Mouse (Mus musculus) kidney, adult 9 months (tissue): Measurements from ENCODE around the gene Tac4.

Experiments used
- DNase-seq: peaks from one replicate; pipeline ENCODE4 v3.0.0; 2022

The Tac4 gene

DNA sequence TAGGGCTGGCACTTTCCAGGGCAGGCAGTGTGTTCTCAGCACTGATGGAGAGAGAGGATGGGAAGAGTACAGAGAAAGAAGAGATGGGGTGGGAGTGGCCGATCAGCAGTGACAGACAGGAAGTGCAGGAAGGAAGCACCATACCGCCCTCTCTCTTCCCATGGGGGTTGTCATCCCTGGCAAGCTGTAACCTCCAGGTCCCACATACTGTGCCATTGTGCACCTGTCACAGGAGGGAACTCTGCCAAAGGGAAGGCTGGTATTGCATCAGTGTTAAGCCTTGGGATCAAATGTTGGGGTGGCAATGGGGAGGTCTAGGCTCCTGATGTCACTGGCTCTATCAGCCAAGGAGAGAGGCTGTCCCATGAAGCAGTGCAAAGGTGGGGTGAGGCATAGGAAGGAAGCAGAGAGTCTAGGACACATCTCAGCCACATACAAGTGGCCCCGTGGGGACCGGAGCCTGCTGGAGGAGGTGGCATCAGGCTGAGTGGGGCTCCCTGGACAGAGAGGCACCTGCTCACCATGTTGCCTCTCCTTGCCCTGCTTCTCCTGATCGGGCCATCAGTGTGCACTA, at the start of gene Tac4:
TSS of gene Tac4 (plus strand) at position 352 of the 574 bp plus-strand sequence.
- DNase-seq = no peak

DNA sequence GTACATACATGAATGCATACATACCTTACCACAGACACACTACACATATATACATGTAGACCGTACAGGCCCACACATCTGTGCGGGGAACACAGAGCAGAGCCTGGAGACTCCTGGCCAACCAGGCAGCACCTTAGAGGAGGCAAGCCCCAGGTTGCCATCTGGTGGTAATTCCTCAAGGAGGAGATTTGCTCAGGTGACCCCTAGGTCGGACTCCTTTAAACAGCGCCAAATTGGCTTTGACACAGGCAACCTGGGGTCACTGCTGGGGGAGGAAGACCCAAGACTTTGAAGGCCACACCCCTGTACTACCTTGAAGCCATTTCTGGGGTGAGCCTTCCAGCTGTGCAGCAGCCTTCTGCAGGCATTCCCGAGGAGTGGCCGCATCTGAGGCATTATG, 47.7 kb upstream of the Tac4 start:
- peak; percentile 15 for DNase-seq

DNA sequence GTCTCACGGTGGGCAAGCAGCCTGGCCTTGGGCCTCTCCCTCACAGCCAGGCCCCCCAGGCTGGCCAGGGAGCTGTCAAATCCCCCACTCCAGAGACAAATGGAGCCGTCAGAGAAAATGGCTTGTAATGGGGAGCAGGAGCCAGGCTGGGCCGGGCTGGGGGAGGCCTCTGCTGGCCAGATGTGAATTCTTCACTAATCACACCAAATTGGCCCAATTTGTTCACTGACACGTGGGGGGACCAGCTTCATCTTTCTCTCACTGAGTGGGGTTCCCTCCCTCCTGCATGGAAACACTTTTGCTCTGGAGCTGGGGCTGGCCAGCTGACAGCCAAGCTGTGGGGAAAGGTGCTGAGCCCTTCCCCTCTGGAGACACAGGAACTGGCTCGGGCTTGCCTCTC, 47.0 kb upstream of the Tac4 start:
- DNase-seq = no peak

DNA sequence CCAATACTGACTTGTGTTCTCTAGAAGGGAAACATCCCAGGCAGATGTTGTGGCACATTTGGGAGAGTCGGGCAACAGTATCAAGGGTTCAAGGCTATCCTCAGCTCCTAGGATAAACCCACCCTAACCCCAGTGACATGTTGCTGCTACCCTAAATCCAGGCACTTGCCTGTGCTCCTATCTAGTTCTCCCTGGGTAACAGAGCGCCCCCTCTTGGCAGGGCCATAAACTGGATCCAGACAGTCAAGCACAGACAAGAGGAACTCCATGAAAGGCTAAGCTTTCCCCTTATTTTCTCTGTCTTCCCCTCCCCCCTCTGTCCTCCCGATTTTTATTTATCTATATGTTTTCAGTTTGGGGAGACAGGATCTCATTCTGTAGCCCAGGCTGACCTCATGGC, 45.1 kb upstream of the Tac4 start:
- no peak for DNase-seq

DNA sequence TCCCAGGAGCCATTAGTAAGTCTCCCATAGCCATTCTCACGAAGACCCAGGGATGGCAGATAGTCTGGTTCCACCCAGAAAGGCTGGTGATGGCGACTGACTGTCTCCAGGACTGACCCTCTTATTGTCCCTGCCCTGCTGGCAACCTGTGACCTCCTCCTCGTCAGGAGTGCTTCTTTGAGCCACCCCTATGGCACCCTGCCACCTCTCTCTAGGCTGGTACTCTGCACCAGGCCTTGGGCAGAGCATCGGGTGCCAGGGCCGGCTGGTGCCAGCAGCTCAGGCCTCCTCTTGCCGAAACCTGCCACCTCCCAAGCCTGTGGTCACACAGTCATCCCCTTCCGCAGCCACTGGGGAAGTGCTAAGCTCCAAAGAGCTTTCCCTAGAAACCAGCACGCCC, 42.2 kb upstream of the Tac4 start:
- no peak for DNase-seq

DNA sequence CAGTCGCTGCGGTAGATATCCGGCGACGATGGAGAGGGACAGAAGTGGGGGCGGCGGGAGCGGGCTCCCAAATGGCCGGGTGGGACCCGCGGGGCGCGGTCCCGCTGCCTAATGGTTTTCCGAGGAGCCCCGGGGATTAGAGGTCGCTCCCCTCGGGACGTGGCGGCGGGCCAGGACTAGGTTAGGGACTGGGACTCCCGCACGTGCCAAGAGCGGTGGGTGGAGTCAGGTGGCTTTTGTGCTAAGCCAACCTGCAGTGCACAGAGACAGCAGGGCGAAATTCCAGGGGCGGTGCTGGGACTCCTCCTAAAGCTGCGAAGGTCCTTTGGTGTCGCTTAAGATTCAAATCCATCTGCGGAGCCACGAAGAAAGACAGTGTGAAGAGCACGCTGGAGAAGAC, 37.9 kb upstream of the Tac4 start:
- DNase-seq = peak; percentile 33

DNA sequence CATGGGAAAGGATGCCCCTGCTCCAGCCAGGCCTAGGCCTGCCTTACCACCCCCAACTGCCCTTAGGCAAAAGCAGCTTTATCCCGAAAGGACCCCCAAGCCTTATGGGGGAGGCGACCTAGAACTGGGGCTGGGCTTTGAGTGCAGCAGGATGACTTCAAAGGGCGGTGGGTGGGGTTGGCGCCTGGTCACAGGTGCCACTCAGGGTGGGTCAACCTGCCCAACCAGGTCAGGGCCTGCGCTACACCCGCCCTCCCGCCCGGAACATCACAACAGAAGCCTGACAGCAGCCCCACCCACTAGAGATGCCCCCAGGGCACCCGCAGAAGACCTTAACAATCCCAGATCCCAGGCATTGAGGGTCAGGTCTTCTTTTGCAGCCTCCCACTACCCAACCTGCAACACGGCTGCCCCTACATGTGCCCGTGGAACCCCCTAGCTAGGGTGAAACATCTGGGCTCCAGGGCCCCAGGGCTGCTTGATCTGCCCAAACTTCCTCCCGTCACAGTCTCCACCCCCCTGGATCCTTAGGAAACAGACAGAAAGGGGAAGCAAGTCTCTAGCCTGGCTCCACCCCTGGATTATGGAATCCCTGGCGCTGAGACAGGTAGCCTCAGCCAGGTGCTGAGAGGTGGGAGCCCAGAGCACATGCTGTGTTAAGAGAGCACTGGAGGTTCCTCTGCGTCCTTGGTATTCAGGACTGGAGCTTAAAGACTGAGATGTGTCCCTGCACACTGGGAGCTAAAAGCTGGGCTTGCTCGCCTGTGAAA, 37.0 kb upstream of the Tac4 start:
- DNase-seq = no peak

DNA sequence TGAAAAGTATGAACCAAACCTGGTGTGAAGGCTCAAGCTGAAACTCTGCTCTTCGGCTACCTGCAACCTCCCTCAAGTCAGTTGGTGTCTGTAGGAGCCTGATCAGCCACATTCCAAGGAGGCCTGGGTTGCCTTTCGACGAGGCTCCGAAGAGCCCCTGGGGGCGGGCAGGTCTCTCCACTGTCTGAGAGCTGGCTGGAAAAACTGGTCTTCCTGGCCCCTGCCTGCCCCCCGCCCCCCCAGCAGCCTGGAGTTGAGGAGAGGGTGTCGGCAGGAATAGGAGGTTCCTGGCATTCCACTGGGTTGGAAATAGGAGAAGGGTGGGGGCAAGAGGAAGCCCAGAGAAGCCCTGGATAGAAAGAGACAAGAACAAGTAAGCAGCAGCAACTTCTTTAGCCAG, 35.9 kb upstream of the Tac4 start:
- DNase-seq = no peak

DNA sequence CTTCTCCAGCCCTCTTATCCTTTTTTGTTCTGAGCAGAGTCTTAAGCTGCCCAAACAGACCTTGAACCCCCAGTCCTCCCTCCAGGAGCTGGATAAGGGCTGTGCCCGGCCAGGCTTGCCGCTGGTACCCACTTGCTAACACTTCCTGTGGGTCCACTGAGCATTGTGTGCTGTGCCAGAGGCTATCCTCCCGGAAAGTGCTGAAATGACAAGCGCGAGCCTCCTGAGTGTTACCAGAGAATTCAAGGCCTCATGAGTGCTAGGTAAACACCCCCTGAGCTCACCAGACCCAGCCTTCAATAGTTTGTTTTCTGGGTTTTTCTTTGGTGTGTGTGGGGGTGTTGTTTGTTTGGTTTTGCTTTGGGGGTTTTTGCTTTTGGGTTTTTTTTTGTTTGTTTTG, 33.9 kb upstream of the Tac4 start:
- no peak for DNase-seq

DNA sequence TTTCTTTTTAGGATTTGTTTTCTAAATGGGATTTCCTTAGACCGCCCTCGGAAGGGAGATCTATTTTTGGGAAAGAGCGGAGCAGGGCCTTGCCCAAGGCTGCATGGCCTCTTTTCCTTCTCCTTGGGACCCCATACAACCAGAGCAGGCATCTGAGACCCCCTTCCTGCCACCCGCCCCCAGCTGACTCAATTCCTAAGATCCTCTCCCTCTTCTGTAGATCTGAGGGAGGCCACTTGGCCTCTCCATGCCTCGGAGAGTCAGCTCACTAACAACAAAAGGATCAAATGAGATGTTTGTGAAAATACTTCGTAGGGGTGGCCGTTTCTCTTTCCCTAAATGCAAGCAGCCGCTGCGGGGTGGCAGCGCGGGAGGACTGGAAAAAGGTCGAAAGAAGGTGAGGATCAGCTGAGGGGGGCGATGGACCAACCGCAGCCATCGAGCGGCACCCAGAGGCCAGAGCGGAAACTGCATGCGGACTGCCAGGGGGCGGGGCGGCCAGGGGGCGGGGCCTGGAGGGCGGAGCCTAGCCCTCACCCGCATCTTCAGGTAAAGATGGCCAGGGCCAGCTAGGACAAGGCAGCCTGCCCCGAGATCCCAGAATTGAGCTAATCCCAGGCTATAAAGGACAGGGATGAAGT, 29.5 kb upstream of the Tac4 start:
- peak; percentile 59 for DNase-seq

DNA sequence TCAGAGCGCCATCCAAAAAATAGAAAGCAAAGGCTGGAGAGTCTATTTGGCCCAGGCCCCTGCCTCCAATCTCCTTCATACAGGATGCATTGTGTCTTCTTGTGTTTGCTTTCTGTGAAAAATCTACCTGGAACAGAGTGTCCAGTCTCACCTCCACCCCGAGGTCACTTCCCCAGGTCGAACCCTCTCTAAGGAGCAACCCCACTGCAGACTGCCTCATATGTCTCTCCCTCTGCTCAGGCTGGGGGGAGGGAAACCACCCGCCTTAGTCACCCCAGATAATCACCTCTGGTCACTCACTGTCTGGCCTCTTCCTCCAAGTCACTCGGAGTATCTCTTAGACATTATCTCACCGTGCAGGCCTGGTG, 29.0 kb upstream of the Tac4 start:
- no peak for DNase-seq

DNA sequence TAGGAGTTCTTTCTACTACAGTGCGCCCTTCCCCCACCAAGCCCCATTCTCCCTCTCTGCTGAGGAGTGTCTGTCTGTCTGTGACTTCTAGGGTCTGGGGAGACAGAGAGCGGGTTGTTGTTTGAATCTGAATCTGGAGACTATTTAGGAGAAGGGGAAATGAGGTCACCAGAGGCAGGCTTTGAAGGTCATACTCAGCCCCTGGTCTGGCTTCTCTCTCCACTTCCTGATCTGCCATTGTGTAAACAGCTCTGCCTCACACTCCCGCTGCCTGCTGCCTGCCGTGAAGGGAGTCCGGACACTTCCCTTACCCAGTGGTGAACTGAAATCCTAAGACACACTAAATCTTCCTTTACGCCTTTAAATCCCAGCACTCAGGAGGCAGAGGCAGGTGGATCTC, 22.9 kb upstream of the Tac4 start:
- DNase-seq = no peak

DNA sequence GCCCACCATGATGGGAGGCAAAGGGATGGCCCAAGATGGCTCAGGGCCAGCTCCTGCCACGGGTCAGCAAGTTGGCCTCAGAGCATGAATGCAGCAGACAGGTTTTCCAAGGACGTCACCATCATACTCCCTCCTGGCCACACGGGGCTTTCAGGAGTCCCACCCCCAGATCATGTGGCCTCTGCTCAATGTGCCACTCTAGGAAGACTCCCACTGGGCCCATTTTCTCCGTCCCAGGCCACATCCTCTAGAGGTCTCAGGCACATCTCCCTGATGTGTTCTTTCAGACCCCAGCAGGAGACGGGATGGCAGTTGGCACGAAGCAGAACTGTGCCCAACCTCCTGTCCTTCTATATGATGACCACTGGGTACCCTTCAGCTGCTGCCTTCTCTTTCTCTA, 18.7 kb upstream of the Tac4 start:
- no peak for DNase-seq

DNA sequence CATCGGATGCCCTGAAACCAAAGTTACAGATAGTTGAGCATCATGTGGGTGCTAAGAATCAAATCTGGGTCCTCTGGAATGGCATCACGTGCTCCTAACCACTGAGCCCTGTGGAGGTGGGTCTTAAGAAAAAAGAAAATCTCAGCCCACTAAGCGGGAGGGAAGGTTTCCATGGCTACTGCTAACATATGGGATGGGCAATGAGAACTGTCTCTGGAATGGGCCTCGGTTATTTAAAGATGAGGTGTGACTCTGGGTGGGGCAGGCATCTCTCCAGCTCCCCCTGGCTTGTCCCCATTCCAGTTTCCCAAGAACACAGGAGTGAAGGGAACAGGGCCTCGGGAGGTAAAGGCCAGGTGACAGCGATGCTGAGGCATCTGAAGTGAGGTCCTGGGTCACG, 15.9 kb upstream of the Tac4 start:
- DNase-seq = no peak

DNA sequence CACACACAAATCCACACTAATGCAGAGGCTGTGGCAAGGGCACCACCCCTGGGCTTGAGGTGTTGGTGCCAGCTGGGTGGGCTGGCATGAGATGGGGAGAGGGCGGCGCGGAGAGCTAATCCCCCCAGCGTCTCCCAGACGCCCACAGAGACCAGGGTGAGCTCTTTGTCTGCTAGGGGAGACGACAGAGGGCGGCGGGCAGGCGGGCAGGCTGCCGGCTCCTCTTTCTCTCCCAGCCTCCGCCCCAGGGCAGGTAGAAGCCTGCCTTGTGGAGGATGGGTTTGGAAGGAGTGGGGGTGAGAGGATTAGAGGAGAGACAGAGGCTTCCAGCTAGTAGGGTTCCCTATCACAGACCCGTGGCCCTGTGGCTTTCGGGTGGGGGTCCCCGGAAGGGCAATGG, 14.3 kb upstream of the Tac4 start:
- no peak for DNase-seq

DNA sequence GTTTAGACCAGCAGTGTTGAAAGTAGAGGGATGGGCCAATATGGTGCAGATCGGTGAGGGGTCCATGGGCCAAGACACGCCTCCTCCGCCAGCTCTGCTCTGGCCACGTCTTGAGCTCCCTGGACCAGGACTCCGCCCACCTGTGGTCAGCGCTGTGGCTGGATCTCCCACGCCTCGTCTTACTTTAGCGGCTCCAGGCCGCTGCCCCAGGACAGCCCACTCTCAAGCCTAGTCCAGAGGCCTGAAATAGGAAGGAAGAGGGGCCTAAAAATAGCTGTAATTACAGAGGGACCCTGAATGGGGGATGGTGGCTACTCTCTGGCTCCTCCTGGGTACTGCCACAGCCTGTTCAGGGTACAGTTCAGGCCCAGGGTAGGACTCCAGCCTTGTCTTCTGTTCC, 11.2 kb upstream of the Tac4 start:
- no peak for DNase-seq

DNA sequence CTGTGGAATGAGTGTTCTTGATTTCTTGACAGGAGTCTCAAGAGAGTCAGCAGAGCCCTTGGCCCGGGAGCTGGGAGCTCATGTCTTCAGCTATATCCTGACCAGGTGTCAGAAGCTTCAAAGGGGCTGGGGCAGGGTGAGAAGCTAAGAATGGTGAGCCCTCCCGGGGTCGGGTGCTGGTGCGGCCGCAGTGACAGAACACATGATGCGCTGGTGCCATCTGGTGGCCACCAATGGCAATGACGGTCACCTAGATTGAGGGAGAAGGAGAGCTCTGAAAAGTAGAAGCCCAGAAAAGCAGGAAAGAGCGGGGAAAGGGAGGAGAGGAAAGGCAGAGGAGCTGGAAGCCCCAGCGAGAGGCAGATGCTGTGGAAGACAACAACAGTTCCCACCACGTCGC, 10.0 kb upstream of the Tac4 start:
- peak; percentile 81 for DNase-seq

DNA sequence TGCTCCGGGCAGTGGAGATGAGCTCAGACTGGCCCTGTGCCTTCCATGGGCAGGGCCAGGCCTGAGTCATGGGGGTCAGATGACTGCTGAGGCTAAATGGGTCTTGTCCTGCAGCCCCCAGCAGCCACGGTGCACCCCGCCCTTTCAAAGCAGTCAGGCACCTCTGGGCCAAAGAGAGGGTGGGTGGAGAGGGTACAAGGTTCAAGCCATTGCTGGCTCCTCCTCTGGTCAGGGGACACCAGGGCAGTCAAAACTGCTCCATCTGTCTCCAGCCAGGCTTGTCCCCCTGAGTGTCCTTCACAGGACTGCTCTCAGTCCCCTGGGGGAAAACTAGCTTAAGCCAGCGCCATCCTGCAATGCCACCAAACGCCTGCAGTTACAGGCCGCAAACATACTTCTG, 9.2 kb upstream of the Tac4 start:
- DNase-seq = peak; percentile 83

DNA sequence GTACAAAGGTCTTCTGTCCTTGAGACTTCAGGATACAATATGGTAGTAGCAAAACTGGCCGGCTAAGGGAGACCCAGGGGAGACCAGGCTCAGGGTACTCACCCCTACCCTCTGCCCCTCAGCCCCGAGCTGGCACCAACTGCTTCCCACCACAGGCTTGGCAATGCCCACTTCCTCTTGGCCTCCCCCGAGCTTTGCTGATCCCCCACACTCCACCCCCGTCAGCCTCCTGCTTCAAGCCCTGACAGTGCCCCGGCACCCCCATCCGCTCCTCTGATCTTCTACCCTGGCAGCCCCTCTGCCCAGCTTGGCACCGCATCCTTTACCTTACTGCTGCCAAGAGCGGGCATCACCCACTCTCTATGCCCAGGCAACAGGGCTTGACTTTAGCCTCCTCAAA, 7.2 kb upstream of the Tac4 start:
- no peak for DNase-seq

DNA sequence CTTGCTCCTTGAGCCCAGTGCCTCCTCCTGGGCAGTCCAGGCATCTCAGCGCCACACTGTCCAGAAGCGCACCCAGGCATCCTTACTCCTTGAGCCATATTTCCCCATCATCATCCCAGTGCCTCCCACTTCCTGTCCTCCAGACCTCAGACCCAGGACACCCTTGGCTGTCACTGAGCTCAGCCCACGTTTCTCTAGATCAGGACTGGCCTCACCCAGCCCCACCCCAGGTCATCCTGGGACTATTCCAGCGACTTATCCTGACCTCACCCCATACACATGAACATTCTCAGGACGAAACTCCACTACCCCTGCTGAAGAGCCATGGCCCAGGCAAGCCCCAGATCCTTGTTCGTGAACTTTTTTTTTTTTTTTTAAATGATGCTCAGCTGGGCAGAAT, 5.6 kb upstream of the Tac4 start:
- no peak for DNase-seq

DNA sequence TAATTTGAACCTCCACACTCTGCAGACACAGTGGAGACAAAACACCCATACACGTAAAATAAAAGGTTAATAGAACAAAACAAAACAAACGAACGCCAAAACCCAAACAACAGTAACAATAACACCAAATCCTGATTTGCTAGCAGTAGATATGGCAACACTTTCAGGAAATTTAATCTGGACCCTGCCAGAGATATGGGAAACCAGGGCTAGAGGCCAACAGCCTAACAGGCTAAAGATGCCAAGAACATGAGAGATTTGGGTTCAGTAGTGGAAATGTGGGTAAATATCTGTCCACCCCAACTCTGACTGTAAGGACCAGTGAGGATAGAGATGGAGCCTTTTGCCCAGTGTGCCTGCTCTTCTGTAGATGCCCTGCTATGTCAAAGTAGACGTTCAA, 3.4 kb upstream of the Tac4 start:
- DNase-seq = no peak

DNA sequence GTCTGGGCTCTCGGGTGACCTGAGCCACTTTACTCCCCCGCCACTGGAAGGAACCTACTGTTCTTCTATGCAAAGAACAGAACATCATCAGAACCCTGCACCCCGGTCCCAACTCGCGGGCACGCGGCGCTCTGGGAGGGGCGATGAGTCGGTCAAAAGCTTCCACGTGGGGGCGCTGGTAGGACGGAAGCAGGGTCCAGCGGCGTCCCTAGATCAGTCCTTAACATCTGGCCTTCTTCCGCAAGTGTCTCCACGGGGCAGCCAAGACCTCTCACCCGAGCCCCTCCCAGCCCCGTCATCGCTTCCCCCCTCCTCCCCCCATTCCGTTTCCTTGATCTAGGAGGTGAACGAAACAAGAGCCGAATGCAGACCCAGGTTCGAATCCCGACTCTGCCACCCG, 2.8 kb upstream of the Tac4 start:
- DNase-seq = peak; percentile 77

DNA sequence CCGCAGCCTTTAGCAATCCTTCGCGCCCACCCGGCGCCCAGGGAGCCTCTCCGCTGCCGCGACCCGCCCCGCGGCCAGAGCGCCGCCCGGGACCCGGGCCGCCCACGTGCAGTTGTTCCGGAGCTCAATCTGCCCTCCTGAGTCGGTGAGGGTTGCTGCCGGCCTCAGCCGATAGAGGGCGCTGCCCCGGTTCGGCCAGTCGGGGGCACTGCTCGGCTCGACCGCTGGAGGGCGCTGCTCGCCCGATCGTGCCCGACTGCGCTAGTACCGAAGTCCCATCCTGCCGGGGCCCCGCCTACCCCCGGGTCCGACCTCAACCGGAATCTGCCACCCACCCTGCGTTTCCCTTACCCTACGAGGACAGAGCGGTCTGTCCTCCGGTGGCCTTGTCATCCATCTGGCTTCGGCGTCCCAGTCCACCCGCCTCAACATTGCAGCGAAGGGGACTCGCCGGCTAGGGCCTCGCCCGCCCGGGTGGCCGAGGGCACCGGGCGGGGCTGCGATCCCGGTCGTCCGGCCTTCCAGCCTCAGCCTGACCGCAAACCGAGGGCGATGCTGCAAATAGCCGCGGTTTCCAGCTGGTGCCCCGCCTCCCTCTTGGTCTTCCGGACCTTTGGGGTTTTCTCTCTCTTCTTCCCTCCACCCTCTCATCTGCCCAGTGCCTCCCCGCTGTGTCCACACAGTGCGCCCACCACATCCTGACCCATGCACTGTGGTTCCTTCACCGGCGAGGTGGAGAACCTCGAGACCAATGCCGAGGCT, 2.1 kb upstream of the Tac4 start:
- peak; percentile 93 for DNase-seq
